Mouse (Mus musculus) testis, postnatal 10 days (tissue): ENCODE results near the gene Npy.
A peak's percentile ranks its signal among the peaks of the same experiment; 100 is the strongest.

ENCODE experiments used
- DNase-seq: peaks from one replicate; pipeline ENCODE4 v3.0.0; 2021; ENCODE audit warnings: low spot score

Npy gene

DNA sequence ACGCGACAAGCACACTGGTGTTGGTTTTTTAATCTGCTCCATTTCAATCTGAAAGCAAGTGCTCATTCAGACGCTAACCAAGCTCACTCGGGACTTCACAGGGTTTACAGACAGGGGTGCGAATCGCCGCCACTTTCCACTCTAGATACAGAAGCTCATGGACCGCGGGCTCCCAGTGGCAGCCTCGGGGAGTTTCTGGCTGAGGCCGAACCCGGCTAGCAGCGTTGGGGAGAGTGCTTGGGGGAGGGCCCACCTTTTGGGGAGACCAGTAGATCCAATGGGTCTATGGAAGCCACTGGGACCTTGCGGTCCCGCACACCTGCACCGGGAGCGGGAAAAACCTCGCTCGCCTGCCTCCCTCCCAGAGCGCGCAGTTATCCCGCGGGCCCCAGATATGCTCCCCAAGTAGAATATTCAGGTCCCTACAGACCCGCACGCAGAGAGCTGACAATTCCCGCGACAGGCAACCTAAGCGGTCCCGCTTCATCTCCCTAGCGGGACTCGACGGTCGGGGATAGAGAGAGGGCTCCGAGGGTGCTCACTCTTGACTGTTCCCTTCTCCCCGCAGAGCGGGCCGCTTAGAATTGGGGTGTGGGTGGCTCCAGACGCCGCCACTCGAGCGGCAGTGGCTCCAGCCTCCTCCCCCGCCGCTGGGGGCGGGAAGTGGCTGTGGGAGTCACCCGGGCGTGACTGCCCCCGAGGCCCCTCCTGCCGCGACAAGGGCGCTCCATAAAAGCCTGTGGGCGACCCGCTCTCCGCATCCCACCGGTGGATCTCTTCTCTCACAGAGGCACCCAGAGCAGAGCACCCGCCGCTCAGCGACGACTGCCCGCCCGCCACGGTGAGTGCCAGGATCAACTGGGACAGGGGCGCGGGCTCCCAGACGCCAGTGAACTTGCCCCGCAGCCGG is at the start of gene Npy:
Gene Npy (plus strand): TSS at position 750 of the 910 bp plus-strand sequence.
- peak; percentile 46 for DNase-seq

DNA sequence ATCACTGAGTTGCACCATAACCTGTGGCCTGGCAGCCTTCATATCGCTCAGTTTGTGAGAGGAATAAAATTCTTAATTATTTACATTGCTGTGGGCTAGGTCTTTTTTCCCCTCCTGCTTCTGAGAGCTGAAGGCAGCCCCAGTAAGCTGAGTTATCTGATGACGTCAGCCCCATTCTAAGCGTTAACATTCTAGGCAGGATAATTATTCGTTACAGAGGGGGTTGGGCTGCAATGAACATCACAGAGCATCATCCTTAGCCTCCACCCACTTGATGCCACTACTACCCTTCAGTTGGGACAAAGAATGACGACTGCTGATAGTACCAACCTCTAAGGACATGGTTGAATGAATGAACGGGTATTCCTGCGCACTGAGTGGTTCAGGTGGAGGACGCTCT is 47.5 kb upstream of the Npy start:
- no peak for DNase-seq

DNA sequence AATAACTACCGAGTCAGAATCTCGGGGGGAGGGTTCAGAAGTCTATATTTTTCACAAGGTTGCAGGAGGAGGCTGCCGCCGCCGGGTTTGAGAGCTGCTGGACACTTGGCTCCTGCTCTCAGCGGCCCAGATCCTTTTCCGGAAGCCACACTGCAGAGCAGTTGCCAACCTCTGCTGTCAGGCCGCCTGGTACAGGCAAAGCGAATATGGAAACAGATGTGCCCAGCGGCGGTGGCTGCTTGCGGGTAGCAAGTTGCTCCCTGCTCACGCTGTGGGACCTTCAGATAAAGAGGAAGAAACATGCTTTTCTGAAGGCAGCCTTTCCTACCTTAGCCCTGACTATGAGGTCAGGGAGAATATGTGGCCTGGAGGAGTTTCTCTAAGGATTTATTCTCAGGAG is 44.4 kb upstream of the Npy start:
- no peak for DNase-seq

DNA sequence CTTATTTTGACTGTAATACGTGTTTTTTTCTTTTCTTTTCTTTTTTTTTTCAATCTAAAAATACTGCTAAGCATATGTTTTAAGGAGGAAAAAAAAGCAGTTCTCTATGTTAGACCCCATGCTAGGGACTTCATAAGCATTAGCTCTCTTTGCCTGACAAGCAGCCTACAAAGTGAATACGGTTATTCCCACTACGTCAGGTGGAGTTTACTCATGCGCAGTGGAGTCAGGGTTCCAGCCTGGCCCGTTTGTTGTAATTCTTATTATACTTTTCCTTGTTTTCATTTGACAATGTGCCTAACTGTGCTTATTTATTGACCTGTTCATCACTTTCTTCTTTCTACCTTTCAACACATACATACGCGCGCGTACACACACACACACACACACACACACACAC is 43.8 kb upstream of the Npy start:
- DNase-seq, result no peak

DNA sequence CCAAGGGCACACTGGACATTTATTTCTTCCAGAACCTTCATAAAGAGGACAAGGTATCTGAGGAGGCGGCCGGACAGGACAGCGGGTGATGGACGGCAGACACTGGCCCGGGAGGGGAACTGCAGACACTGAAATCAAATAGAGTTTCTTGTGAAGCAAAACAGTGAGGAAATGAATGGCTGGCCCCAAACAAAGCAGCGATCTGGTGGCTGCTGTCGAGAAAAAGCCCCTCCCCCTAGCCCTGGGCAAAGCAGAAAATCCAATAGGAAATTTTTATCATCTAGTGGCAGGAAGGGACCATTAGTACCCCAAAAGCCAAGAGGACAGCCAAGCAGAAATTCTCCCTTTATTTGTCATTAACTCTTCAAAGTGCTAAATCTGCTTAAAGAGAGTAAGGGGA is 42.9 kb upstream of the Npy start:
- no peak for DNase-seq

DNA sequence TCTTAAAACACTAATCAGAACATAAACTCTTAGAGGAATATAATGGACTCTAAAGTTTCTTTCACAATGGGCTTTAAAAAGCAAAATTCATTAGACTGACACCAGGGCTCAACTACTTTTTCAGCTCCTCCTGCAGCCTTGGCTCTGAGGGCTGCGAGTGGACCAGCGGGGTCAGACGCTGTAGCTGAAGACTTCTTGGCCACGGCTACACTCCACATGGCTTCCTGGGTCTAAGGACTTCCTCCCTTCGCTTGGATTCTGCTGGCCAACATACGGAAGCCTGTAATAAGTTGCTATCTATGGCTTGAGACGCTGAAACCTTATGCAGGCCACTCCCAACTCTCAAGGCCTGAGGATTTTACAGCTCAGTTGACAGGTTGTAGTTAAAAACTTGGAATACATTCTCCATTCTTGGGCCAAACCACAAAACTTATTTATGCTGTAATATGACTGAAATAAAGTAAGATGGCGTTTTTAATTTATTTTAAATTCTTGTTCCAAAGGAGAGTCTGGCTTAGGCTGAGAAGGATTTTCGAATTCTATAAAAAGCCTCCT is 41.6 kb upstream of the Npy start:
- DNase-seq, result no peak

DNA sequence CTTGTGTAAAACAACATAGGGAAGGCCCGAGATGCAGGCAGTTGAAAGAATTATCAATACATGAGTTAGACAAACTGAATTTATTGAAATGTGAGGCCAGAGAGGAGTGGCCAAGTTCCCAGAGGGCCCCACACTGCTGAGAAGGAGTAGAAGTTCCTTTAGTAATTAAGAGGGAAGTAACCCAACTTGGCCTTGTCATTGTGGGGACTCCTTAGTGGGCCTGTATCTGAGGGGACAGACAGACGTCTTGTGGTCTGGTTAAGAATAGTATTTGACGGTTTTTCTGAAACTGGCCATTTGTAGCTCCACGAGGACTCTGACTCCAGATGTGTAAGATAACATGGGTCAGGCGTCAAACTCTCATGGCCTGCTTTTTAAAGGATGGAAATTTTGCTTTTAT is 40.7 kb upstream of the Npy start:
- no peak for DNase-seq

DNA sequence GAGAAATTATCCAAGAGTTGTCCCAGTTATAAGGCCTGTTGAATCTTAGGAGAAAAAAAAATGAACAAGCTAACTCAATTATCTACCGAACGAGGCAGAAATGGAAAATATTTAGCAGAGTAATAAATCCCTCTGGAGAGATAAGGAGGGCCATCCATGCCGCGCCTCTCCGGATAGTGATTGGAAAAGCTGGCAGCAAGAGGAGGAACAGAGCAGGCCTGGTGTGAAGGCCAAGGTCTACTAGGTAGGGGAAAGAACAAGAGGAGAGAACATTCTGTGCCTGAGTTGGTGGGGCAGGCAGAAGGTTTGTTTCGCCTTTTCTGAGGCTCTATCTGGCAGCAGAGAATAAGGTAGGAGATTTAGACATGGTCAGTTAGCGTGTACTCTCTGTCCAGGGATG is 39.8 kb upstream of the Npy start:
- no peak for DNase-seq

DNA sequence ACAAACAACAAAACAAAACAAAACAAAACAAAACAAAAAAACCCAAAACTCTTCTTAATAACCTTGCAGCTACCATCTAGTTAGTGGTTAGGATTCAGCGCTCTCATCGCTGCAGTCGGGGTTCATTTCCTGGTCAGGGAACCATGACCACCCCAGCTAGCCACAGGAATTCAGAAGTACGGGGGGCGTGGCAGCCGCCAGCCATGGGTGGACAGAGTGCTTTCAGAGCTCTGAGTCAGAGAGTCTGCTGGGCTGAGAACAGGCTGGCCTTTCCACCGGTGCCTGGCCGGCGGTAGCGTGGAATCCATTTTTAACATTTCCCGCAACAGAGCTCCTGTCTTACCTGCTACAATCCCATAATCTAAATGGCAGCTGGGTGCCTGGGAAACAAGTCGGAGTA is 30.0 kb upstream of the Npy start:
- DNase-seq, result no peak

DNA sequence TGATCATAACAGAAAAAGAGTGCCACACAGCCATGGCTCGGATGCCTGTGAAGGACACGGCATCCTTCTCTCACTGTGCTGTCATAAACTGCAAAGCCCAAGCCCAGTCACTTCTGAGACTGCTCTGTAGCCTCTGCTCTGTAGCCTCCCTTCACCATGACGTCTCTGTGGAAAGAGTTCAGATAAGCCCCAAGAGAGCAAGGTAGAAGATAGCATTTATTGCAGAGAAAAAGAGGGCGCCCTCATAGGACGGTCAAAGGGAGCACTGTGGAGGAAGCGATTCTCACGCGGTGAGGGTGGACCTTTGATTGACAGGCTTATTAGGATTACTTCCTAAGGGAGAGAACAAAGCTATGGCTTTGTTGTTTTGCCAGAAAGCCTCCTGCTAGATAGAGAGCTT is 18.4 kb upstream of the Npy start:
- no peak for DNase-seq

DNA sequence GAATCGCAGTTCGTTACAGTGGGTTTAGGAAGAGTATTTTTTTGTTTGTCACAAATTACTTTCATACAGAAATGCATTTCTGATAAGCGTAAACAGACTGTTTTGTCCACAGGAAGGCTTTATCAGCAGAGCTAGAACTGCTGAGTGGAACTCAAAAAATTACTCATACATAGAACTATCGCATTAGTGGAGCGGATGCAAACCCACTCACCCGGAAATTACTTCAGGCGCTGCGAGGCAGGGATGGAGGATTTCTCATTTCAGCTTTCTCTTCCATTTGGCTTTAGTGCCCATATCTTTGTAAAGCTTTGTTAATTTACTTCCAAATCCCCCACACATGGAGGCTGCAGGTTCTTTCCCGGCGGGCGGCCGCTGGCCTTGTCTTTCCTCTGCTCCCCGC is 14.4 kb upstream of the Npy start:
- DNase-seq, result no peak

DNA sequence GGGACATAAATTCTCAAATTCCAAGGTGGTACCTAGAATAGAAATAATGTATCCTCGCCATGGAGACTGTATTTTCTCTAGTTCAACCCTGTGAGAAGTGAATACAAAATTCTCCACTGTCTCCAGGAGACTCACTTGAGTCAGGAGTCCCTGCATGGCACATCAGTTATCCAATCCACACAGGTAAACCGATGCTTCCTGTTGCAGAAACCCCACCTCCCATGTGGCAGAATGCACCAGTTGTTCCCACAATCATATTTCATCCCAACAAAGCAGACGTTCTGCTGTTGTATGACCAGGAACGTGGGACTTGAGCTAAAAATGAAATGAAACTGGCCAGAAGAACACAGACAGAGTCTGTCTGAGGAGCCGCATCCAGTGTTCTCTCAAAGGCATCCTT is 5.3 kb upstream of the Npy start:
- no peak for DNase-seq

DNA sequence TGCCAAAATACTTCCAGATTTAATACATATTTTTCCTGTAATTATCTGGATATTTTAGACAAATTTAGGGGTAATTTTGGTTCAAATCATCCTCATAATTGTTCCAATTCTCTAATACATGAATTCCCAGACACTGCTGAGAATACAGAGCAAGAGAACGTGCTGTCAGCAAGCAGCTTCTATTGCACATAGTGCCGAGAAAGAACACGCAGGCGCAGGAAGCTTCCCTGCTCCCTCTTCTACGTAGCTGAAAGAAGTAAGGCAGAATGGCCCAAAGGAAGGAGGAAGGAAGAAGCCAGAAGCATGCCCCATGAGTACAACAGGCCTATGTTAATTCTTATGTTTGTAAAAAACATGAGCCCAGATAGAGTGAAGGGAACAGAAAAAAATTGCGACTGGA is 4.9 kb upstream of the Npy start:
- no peak for DNase-seq

DNA sequence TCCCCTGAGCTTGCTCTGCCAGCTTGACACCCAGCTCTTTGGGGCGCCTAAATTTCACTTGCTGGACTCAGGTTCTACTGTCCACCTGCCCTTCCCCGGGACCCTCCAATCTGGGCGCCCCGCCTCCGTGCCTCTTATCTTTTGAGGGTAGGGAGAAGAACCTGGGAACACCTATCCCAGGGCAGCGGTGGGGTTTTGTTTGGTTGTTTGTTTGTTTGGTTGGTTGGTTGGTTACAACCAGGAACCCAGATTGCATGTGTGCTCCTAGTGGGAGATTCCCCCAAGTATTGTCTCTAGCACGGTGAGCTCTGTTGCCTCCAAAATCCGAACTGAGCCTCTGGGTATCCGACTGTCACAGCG is 341 bp downstream of the Npy start:
- no peak for DNase-seq

DNA sequence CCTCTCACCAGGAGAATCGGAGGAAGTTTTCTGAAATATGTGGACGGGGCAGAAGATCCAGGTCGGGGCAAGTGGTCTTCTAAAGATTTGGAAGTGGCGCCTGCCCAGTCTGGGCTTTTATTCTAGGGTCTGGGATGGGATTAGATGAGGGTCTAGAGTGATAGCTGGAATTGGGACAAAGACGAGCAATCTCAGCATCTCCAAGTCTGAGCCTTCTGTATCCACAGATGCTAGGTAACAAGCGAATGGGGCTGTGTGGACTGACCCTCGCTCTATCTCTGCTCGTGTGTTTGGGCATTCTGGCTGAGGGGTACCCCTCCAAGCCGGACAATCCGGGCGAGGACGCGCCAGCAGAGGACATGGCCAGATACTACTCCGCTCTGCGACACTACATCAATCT is 861 bp downstream of the Npy start:
- DNase-seq, result no peak

DNA sequence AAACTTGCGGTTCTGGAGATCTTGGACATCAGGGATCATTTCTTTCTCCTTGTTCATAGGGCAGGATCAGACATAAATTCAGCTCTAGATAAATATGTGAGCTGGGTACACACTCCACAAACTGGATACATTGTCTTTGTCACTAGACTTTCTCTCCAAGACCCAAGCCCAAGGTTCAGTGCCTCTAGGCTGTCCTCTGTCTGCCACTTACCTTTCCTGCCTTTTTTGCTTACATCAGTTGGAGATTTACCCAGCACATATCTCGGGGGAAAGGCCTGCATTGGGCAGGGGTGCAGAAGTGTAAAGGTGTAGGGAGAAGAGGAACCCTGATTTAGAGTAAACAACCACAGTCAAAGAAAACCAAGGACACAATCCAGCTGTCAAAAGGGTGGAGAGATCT is 1.3 kb downstream of the Npy start:
- DNase-seq, result no peak

DNA sequence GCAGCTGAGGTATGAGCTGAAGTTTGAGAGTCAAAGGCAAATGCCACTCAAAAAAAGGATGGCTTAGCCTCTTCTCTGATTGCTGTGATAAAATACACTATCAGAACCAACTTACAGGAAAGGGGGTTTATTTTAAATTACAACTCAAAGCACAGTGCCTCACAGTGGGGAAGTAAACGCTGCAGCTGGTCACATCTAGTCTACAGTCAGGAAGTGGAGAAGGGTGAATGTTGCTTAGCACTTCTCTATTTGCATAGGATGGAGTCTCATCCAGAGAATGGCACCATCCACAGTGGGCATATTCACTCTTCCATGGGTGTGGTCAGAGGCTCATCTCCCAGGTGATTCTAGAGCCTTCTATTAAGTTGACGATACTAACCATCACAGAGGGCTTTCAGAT is 9.1 kb downstream of the Npy start:
- DNase-seq, result no peak

DNA sequence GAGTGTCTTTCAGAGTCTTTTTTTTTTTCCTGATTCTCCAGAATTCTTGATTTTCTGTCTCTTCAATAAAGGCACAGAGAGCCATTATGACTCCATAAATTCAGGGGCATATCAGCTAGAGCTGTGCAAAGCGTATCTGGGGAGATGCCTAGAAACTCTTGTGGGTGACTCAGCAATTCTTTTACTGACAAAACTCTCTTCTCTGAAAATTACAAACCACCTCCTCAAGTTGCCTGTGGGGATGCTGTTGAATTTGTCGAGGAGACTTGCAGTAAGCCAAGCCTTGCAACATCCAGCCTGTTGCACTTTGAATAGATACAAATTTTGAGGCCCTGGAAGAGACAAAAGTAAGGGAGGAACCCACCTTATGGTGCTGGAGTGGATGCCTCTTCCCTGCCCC is 34.3 kb downstream of the Npy start:
- DNase-seq, result no peak

DNA sequence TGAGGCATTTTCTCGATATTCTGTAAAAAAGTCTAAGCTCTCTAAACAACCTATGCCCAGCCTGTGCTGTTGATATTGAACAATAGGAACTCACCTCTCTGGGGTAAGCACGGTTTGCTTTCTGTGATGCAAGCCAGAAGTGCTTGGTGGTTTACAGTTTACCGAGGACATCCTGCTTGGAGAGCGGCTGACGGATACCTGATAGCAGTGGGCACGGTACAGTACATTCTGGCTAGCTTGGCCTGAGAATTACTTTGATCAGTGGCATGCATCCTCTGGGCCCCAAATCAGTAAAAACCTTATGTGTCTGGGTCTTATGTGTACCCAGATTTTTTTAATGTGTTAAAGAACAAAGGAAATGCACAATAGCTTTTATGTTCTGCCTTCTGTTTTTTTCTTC is 45.1 kb downstream of the Npy start:
- no peak for DNase-seq

DNA sequence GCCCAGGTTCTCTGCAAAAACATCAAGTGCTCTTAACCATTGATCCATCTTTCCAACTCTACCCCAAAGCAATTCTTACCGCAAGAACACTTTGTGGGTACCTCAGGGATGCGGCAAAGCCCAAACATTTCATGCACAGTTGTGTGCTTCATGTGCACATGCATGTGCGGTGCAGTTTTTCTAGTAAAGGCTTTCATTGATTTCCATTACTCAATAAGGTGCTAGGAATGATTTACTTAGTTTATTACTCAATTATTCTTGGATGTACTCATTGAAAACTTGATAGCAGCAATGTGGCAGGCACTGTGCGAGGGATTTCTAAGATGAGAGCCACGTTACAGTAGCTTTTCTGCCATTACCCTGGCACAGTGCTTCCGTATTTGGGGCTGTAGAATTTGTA is 48.6 kb downstream of the Npy start:
- no peak for DNase-seq

DNA sequence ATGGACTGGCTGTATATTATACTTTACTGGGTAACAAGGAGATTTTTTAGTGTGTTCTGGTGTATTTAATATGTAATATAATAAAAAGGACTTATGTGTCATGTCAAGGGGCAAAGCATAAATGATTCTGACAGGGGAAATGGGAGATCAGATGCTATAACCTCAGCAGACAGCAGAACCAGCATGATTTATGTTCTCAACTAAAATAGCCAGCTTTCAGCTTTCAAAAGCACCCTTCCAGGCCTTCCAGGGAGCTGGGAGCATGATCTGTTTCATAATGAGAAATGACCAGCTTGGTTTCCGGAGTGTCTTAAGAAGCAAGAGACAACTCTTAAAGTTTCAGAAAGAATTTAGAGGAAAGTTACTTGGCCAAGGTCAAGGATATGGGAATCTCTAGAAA is 51.0 kb downstream of the Npy start:
- DNase-seq, result no peak

DNA sequence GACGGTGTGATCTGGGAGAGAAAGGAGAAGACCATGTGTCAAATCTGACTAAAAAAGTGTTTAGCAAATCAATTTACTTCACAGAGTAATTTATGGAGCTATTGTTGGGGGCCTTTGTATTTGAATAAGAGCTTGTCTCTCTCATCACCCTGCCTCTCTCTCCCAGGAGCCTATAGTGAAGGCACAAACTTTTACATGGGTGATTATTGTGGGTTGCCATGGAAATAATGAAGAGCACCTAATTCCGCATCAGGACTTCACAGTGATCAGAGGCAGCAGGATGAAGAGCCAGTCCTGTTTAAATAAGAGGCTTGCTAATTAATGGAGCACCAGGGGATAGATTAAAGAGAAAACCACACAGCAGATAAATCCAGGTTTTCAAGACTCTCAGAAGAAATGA is 52.6 kb downstream of the Npy start:
- no peak for DNase-seq

DNA sequence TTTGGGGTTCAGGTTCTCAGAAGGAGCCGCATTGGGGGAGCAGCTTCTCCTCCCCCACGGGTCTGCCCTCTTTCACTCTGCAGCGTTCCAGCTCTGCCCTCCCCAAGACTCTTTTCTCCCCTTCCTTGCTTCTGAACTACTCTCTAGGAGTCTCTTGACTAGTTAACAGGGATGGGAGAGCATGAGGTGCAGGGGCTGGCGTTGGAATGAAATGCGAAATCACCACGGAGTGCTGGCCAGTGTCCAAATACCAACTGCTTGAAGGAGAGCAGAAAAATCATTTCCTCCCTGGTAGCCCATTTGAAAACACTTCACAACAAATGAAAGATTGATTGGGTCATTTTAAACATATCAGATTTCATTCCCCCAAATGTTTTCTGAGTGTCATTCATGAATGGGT is 53.3 kb downstream of the Npy start:
- DNase-seq, result no peak
